Mouse (Mus musculus): ENCODE measurements around the gene 2210017I01Rik.

DNA sequence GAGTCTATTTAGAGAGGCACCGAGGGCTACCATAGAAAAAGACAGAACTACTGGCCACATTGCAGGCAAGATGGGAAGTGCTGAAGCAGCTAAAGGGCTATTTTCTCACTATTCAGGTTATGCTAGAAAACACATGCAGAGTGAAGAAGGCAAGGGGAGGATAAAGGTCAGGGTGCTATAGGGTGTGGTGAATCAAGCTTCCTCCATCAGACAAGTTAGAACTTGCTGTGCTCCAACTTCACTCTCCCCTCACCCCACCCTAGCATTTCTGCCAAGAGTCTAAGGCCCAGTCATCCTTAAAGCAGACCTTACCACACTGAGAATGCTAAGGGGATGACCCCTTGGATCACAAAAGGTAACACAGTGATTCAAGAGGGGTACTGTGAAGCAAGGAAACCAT lies 27.8 kb downstream of the 2210017I01Rik start:
- TF ChIP-seq CTCF (IDR thresholded peaks at IDR 0.05; ENCODE audit: low read depth) = no peak
- TF ChIP-seq EP300 (IDR thresholded peaks at IDR 0.05; ENCODE audit: low read depth) = no peak

All from liver, embryonic 14.5 days (tissue).